Mouse (Mus musculus) fat pad, adult 2 months (tissue): ENCODE measurements around the gene Arsb.

ENCODE experiments used
- DNase-seq: peaks from one replicate; pipeline ENCODE4 v3.0.0-alpha.2; 2011; ENCODE audit warnings: low read depth, low spot score; ENCODE audit errors: extremely low read depth

Arsb gene

DNA sequence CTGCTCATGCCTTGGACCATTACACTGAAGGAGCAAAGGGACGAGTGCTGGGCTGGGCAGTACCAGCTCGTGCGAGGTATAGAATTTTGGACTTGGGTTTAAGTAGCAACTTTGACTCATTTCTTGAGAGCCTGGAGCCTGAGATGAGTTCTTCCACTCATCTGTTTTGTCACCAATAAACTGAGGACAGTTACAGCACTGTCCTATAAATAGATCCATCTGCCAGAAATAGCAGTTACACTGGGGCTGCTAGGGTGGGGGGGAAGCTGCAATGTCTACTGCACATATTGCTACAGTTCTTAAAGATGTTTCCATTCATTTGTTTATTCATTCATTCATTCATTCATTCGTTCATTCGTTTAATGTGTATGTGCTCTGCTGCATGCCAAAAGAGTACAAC lies 115.6 kb downstream of the Arsb start:
- DNase-seq, result no peak

DNA sequence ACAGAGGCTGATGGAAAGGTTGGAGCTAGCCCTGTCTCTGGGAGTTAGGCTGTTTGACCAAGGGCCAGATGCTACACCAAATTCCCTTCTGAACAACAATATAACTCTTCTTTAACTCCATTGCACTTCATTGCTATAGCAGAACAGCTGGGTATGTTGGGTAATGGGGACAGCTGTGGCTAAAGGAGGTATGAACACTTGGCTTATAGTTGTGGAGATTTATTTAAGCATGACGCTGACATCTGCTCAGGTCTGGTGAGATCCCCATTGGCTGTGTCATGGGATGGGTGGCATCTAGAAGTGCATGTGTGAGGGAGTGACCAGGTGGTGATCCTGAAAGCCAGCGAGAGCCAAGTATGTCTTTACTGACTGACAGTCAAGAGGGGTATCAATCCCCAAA lies 116.8 kb downstream of the Arsb start:
- no peak for DNase-seq

DNA sequence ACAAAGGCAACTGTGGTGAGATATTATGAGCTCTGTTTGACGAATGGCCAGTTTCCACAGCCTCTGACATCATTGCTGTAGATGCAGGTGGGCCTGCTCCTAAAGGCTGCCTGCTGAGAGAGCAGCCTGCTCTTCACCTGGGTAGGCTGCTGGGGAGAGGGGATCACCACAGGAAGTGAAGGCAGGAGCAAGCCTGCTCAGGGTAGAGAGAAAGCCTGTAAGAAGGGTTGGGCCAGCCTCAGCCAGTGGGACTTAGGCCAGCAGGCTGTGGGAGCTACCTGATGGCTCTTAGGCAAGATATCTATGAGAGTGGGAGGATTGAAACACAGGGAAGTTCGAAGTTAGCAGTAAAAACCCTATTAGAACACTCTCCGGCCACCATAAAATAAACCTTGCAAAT lies 117.5 kb downstream of the Arsb start:
- no peak for DNase-seq

DNA sequence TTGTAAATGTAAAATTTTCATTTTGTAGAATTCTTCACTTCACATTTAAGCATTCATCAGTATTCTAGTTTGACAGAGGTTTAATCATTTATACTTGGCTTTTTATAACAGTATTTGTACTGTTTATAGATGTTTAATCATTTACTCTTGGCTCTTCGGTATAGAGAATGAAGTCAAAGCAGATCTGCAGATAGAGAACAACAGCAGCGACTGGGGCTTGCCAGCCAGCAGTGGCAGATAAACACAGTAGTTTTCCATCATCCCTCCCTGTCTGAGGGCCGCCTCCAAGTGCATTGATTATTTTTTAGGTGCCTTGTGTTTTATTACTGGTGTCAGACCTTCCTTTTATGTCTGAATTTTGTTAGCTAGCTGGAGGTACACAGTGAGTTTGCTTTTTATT lies 118.6 kb downstream of the Arsb start:
- DNase-seq, result no peak

DNA sequence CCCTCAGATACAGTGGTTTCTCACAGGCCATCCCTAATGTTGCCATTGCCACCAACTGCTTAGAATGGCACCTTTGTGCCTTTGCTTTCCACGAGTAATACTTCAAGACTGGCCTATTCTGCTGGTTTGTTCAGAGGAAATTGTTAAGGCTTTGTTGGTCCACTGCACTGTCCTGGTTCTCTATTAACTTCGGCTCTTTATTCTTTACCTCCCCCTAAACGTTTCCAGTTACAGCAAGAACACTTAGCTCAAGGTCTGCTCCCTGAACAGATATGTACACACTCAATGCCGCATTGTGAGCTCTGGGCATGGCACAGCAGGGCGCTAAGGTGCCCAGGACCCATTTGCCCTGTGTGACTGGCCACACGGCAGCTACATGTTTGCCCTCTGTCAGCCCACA lies 119.8 kb downstream of the Arsb start:
- DNase-seq, result no peak

DNA sequence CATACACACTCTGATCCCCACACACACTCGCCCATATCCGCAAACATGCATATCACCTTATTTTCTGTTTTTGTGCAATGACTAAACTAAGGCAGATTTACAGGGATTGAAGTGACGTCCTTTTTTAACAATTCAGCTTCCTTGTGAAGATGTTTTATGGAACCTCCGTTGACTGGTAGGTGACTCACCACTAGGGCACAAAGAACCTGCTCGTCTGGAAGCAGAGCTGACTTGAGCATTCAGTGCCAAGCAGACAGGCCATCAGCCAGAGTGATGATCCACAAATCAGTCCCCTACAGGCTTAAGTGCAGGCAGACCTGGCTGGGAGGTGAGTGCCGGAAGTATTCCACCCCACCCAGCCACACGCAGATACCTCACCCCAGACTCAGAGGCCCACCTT lies 120.7 kb downstream of the Arsb start:
- DNase-seq, result no peak

DNA sequence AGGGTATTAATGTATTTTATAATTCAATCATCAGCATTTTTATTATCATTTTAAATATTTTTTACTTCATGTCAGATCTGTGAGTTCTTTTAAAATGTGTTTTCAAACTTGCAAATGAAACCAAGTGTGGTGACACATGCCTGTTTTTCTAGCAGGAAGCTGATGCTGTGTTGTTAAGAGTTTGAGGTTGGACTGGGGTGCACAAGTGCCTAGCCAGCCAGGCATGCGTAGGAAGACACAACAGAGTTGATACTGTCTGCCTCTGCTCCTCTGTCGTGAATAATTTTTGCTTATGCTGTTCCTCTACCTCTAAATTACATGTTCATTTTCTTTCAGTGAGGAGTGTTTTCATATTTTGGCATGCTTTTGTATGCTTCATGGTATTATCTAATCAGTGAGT lies 122.7 kb downstream of the Arsb start:
- DNase-seq, result no peak

DNA sequence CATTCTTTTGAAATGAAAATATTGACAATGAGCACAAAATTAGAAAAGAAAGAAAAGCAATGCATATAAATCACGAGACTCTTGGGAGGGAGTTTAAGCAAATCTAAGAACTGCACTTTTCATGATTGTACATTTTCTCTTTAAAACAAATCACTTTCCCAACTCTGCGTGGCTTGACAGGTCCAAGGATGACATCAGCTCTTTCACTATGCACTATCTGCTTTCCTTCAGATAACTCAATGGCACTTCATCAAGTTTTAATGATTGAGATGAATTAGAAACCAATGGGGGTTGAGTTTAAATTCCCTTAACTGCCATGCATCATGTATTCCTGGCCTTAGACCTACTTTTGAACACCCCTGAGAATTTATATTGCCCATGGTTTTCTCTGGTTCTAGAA lies 124.0 kb downstream of the Arsb start:
- DNase-seq, result no peak

DNA sequence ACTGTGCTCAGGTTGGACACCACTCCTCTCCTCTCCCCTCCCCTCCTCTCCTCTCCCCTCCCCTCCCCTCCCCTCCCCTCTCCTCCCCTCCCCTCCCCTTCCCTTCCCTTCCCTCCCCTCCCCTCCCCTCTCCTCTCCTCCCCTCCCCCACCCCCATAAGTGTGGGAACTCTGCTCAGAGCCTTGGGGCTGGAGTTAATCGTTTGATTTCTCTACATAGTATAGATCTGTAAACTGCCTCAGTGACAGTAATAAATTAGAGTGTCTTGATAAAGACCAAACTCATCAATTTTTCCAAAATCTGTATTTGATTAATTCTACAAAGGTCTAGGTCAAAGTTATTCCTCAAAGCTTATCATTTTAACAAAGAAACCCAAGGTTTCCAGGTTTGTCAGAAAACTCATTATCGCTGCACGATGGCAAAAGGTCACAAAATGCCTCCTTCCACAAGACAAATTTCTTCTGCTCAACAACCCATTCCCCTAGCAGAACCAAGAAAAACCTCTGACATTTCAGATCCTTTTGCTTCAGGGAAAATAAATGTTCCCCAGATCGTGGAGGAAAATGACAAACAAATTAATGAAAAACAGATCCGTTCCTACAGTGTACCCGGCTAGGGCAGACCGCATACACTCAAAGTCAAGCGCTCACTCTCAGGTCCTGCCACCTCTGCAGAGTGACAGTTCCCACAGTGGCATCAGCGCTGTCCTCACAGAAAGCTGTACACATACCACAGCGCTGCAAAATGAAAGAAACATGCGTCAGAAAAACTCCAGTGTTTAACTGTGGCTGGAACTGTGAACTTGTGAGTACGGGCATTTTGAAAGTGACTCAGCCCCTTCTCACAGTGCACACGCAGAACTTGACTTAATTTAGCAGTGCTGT lies 126.8 kb downstream of the Arsb start:
- DNase-seq, result no peak

DNA sequence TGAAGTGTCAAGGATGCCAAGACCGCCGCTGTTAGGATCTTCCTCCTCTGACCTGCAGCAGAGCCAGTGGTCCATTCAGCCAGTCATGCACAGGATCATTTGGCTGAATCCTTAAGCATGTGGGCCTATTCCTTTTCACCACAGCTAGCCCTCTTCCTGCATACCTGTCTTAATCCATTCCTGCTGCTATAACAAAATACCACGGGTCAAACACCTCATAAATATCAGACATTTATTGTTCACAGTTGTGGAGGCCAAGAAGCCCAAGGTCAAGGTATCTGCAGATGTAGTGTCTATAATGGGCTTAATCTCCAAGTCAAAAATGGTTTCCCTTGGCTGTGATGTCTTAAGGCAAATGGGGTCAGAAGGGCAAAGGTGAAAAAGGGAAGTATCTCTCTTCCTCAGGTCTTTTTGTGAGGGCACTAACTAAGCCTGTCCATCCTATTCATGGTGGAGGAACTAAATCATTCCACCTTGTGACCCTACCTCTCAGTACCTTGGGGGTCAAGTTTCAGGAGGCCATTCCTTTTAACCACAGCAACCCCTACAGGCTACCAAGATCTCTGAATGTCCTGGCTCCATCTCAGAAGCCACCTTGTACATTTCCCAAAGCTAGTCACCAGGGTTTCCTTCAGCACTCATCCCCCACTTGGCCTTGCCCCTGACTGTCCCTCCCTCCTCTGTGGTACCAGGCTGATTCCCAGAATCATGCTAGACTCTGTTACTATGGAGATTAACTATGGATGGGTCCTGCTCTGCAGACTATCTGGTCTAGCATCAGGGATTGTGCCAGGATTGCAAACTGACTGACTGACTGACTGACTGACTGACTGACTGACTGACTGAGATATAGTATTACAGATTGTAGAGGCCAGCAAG lies 128.2 kb downstream of the Arsb start:
- no peak for DNase-seq

DNA sequence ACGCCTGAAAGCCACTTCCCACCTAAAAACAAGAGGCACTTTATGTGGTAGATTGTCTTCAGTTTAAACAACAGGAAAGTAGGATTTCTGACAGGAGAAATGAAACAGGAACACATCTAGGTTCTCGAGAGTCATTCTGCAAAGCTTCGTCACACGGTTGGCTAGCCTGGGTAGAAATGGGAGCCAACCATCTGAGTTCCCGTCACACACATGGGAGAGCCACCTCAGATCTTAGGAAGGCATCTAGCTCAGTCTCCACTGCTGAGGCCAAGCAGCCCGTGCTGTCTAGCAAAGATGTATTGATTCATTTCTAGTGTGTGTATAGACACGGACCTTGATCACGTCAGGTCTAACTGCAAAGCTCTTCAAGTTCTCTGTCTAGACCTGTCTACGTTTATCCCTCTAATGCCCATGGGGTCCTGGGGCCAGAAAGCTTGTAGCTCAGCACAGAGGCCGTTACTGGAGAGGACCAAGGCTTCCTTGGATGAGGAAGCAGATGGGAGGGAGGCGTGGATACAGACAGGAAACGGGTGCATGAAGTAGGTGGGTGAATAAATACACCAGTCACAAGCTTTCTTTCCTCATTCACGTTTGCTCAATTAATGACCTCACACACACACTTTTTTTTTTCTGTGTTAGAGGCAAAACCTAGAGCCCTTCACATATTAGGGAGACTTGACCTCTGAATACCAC lies 129.7 kb downstream of the Arsb start:
- DNase-seq, result no peak

DNA sequence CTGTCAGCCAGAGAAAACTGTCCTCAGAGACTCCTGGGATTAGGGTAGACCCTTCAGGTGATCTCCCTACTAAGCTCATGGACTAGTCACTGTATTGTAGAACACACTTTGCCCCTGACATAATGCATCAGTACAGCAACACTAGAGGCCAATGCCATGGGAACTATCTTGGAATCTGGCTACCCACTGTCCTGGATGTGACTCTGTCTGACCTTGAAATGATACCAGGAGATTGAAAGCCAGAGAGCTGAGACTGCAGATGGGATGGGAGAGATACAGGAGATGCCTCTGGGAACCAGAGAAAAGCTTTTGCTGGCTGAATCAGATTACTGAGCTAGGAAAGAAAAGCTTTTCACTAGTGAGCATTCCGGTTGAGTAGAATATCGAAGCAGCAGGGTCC lies 130.7 kb downstream of the Arsb start:
- no peak for DNase-seq

DNA sequence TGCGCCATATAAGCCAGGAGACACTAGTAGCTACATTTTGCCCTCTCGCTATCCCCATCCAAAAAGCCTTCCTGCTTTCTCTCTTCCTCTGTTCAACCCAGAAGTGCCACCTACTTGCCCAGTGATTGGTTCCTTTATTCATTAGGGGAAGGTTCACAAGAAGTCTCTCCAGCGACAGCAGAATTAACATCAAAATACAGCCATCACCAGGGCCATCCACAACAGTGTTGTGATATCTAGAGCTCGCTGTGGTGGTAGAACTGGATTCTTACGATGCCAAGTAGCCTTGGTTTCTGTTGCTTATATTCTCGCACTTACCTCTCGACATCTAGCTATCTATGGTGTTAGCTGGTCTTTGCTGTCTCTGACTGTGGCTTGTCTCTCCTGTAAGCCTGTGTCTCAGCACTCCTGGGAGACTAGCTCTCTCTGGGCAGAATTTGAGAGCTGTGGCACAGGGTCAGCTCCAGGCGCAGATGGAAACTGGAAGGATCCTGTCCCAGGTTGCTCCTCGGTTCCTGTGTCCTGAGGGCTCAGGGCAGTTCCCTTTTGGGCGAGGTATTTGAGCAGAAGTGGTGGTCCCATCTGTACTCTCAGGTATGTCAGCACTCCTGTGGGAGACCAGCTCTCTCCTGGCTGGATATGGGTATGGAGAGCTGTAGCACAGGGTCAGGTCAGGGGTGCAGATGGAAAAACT lies 135.3 kb downstream of the Arsb start:
- no peak for DNase-seq

DNA sequence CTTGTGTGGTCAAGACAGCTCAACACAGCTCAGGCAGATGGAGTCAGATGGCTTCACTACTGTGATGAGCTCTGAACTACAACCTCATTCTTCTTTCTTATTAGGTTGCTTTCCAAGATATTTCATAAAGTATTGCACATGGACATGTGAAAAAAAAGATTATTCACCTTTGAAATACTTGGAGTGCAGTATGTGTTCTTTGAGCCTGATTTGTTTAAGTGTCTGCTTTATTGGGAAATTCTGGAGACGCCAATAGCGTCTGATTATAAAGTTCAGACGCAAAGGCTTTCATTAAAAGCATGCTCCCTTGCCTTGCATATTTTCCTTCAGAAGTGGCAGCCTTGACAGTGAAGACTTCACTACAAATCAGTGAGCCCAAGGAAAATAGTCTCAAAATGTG lies 136.5 kb downstream of the Arsb start:
- DNase-seq, result peak; percentile 10

DNA sequence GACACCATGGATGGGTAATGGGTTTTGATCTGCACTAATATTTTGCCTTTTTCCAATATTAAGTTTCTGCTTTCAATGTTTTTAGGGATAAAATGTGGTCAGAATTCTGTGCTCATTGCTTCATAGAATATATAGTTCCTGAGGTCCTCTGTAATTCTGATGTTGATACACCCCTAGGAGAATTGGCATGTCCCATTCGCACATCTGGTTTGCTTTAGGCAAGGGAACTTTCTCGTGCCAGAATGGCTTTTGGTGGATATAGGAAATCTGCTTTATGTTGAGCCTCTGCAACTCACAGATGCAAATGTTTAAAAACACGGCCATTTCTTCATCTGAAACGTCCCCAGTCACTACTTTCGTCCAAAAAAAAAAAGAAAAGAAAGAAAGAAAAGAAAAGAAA lies 138.4 kb downstream of the Arsb start:
- DNase-seq, result no peak

DNA sequence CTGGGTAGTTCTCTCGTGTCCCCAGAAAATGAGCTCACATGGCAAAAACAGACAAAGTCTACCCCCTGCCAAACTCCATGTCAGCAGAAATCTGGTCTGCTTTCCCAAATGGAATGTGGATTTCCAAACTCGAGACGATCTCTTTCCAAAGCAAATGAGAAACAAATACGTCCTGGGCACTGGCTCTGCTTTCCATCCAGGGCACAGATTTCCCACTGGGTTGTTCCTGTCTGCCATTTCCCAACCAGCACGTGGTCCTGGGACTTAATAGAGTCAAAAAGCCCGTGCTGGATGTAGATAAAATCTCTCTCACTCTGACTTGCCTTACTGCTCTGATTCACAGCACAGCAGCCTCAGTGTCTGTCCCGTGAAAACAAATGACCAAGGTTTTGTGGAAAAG lies 139.6 kb downstream of the Arsb start:
- DNase-seq, result peak; percentile 25

DNA sequence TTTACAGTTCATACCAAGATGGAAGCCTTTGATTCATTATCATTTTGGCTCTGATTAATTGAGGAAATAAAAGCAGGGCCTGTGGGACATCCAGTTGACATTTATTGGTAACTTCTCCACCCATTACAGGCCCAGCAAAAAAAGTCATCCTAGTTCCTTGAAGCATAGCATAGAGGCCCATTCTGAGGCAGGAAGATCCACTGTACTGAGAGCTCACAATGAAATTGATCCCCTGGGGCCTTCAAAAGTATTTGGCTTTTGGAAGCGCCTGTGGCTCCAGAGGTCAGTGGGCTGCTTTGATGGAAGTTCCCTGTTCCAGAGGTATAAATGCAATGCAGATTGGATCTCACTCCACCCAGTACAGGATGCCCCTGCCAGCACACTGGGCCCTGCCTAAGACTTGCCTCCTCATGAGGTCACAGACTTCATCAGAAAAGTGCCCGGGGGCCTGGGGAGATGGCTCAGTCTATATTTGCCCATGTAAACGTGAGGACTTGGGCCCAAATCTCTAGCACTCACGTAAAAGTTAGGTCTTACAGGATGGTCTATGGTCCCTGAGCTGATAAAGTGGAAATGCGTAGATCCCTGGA lies 141.0 kb downstream of the Arsb start:
- no peak for DNase-seq

DNA sequence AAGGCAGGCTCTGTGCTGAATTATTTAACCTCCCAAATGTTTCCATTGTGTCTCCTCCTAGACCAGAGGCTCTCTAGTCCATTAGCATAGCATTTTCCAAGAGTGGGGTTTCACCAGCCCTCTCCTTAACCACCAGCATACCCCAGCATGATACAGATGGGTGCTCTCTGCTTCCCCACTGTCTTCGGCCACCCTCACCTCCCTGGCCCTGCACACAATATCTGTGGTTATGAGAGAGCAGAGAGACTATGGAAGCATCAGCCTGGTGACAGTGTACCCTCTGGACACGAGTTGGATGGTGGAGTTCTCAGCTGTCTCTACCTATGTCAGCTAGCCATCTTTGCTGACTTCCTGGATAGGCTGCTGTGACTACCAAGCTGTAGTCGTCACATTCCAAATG lies 142.8 kb downstream of the Arsb start:
- no peak for DNase-seq

DNA sequence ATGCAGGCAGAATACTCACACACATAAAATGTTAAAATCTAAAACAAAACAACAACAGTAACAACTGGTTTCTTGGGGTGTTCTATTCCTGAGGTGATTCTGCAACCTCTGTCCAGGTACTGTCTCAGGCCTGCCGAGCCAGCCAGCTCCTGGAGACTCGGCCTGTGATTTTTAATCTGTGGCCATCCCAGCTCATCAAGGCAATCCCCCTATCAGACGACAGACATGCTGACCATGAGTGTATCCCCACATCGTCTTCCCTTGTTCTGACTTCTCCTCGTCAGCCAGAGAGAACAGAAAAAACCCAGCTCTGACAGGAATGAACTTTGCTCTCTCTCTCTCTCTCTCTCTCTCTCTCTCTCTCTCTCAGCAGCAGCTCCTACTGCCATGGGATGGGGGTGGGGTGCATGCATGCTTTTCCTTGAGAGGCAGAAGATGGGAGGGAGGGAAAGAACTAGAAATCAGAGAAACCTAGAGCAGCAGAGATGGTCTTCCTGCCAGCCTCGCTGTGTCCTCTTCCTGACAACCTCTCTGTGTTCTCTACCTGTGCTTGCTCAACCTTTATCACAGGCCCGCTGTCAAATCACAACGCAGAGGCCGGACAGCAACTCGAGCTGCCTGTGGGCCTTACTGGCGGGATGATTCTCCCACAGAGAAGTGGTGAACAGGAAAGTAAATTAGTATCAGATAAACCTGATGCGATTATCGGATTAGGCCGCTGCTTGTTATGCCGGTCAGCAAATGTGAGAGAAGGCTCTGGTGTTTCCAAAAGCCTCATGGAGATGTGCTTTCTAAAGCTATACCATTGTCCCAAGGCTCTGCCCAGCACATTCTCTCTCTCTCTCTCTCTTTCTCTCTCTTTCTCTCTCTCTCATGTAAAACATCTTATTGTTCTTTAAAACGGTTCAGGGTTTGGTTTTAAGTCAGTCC lies 144.5 kb downstream of the Arsb start:
- DNase-seq, result no peak

DNA sequence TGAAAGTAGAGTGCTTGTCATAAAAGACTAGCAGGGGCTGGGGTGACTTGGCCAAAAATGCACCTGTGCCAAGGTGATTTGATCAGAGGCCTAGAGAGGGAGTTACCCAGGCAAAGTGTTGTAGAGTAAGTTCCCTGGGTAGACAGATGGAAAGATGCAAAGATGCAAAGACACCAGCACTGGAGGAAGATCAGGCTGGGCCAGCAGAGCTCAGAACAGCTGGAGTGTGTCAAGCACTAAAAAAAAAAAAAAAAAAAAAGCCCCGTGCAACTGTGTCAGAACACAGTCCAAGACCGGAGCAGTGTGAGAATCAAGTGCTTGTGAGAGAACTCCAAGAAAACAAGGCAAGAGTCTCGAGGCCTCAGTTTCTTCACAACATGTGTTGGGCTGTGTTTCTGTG lies 148.1 kb downstream of the Arsb start:
- DNase-seq, result no peak
